Mouse (Mus musculus): ENCODE results near the gene Kcnk6.
A peak's percentile ranks its signal among the peaks of the same experiment; 100 is the strongest.

The Kcnk6 gene

DNA sequence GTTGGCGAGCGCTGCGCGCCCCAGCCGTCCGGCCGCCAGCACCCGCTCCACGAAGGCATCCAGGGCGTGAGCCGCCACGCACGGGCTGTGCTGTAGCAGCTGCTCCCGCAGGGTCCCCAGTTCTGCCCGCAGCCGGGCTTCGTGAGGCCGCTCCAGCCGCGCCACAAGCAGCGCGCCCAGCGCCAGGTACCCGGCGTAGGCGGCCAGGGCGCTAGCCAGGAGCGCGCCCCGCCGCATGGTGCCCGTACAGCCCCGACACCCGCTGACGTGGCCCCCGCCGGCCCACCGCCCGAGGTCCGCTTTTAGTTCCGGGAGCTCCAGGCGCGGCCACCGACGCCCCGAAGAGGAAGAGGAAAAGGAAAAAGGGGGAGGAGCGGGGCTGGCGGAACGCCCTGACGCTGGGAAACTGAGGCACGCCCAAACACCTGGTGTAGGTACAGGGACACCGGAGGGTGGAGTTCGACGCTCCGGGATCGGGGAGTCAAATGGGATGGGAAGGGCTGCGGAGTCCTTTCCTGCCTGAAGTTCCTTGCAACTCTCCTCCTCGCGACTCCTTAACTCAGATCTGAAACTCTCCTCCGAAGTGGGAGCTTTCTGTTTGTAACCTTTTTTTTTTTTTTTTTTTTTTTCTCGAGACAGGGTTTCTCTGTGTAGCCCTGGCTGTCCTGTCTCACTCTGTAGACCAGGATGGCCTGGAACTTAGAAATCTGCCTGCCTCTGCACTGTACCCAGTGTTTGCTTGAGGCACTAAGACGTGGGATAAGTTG lies at the start of gene Kcnk6:
Gene Kcnk6, minus strand, starts transcription at position 269 of the 767 bp plus-strand sequence.
- DNase-seq, result peak; percentile 35

DNA sequence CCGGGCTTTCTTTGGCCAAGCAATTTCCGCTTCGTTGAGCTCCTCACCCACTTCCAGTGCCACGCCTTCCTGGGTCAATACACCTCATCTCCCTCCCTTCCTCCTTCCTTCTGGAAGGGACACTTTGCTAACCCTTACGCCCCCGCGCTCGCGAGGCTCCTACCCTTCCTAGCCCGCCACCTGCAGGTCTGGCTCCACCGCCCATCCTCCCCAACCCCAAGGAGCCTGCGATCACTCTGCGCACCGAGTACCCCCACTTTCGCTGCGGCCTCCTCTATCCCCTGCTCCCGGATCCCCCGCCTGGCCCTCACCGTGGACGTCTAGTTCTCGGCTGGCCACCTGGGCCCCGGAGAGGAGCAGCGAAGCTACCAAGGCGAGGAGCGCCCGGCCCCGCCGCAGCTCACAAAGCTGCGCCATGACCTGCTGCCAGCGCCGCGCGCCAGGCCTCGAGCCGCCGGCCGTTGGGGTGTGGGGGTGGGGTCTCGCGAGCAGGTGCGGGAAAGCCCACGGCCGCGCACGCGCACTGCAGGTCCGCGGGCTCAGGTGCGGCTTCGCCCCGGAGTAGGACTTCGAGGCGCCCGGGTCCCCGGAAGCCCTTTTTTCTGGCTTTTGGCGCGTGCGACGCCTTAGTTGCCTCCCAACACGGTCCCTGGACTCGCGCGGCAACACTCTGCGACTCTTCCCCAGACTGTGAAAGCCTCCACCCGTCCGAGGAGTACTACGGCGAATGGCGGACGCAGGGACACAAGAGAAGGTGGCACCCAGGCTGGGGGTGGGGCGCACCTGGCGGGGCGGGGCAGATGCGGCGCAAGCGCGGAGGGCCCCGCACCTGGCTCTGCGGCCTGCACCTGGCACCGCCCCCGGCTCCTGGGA lies 49.1 kb upstream of the Kcnk6 start, which contains the start of gene Spint2:
Gene Spint2, minus strand, starts transcription at position 712 of the 873 bp plus-strand sequence.
- peak; percentile 58 for DNase-seq

DNA sequence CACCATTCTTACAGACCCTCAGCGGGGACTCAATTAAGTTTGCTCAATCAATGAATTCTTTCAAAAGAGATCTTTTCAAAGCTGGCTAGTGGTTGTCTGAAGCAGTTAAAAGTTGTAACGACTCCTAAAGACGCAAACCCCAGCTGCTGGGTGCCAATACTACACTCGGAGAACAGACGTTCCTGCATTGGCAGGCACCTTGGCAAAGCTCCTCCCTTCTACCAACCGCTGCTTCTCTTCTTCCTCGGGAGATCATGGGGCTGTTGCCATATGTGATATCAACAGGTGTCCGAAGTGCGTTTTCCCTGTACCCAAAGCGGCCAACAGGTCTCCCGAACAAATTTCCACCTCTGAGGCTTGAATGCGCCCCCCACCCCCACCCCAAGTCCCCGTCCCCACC lies 48.5 kb upstream of the Kcnk6 start:
- no peak for DNase-seq

DNA sequence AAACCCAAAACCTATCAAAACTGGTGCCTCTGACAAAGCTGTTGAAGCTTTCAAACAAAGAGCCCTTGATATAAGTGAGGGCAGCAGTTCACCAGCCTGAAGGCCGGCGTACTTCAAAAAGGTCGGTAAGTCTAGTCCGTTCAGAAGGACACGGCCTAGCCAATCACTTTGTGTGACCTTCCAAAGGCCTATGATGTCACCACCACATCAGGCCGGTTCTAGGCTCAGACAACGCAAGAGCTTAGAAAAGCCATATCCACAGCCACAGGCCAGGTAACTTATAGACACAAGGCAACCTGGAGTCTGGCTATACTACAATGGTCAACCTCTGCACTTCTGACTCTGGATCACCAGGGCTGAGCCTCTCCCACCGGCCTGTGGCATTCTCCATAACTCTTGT lies 47.6 kb upstream of the Kcnk6 start:
- no peak for DNase-seq

DNA sequence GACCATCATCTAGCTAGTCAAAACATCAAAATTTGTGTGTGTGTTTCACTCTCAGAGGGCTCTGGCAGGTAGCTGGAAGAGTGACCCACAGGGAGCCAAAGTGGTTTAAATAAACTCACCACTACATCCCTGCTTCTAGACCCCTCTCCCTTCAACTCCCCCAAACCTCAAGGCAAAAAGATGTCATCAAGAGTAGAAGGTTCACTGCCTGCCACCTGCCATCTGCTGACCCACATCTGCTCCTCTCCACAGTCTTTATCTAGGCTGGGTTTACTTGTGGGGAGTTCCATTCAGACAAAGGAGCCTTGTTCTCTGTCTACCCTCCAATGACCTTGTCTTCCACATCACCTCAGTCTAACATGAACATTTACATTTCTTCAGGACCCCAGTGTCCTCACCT lies 46.9 kb upstream of the Kcnk6 start:
- no peak for DNase-seq

DNA sequence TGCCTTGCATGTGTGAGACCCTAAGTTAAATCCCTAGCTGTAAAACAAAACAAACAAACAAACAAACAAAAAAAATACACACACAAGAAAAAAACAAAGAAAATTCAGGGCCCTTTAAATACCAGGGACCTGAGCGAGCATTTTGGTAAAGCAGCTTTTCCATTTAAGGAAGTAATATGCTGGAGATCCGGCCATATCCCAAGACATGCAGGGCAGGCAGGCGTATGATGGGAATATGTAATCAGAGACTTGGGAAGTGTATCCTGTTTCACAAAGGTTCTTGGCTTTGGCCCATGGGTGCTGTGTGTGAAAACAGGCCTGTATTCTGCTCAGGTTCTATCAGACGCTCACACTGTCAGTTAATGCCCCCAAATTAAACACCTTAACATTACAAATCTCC lies 45.2 kb upstream of the Kcnk6 start:
- DNase-seq, result no peak

DNA sequence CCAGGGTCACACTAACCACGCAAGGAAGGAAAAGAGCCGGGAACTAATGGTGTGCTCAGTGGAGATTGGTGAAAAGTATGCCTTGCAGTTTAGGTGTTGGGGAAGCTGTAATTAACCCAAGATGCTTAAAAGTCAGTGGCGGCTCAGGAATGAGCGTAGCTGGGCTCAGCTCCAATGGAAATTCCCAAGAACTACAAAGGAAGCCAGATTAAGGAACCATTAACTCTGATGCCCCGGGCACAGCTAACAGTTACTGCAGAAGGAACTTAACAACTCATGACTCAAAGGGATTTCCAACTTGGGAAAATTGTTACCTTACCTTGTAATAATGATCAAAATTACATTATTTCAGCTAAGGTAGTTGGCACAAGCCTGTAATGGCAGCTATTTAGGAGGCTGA lies 44.4 kb upstream of the Kcnk6 start:
- DNase-seq, result no peak

DNA sequence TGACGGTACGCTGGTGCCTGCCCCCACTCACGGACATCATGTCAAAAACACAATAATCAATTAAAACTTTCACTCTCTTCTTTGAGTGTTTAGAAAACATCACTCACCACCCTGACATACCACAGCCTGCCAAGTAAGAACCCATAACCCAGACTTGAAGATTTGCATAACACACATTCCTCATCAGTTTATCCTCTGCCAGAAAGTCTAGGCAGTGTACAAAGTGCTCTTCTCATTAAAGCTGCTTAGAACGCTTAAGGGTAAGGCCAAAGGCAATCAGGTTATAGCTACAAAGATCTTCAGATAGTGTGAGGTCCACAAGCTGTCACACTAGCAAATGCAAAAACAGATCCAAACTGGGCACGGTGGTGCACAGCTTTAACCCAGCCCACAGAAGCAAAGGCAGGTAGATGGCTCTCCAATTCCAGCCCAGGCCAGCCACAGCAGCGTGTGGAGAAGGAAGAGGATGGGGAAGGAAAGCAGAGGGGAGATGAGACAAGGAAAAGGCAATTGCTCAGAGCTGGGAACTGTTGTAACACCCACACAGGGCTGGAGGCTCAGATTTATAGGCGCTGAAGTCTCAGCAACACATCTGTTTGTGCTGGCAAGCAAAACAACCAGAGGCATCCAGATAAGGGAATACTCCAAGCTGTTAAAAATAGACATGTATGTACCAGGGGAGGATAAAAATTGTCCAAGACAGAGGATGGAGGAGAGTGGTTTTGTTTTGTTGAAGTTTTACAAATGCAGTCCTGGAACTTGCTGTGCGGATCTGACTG lies 39.6 kb upstream of the Kcnk6 start:
- peak; percentile 36 for DNase-seq

DNA sequence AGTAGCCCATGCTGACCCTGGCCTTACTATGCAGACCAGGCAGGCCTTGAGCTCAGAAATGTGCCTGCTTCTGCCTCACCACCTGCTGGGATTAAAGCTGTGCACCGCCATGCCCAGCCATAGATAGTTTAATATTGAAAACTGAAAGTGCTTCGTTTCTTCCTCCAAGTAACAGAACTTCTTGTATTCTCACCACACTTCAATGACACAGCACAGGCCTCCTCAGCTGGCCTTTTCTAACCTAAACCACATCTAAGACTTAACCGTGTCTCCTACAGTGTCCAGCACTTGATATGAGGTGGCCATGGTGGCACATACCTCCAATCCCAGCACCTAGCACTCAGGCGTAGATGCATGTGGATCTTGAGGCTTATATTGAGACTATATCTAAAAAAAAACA lies 38.1 kb upstream of the Kcnk6 start:
- no peak for DNase-seq

DNA sequence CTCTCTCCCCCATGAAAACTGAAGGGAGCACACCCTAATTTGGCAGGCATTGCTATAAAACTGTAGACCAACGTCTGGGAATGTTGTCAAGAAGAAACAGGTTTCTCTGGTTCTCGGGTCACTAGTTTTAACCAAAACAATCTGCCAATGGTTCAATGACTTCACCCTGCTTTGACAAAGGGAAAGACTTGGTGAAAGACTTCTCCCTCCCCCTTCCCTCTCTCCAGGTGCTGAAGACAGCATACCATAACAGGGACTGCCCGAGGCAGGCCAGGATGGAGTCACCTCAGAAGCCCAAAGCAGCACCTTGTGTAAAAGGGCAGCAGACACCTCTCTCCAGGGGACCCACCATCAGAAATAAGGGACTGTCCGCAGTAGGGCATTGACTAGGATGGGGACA lies 34.6 kb upstream of the Kcnk6 start:
- no peak for DNase-seq

DNA sequence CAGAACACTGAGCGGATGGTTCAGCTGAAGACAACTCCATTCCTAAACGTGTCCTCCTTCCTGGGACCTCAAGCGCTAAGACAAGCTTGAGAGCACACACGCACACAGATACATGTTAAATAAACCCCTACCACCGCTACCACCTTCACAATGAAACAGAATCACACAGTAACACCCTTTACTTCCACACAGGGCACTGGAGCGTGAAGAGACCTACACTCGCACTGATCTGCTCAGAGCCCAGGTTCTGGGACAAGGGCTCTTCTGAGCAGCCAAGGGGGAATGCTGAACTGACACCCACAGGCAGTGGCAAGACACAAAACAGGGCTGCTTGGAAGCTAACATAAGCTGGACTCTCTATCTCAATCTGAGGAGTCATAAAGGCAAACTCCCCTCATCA lies 33.3 kb upstream of the Kcnk6 start:
- no peak for DNase-seq

DNA sequence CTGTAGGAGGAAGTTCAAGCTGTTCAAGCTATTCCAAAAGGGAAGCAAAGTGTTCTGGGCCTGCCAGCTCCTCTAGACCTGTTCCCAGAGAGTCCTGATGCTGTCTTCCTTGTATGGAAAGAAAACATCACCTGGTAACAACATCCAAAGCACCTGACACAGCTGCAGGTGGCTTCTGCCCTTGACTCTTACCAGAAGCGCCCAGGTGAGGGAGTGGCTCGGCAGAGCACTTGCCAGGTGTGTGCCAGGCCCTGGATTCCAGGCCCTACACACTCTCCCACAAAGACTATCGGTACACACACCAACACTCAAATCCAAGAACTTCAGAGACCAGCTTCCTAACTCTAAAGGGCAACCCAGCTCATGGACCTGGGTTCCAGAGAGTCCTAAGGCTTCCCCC lies 31.5 kb upstream of the Kcnk6 start:
- no peak for DNase-seq

DNA sequence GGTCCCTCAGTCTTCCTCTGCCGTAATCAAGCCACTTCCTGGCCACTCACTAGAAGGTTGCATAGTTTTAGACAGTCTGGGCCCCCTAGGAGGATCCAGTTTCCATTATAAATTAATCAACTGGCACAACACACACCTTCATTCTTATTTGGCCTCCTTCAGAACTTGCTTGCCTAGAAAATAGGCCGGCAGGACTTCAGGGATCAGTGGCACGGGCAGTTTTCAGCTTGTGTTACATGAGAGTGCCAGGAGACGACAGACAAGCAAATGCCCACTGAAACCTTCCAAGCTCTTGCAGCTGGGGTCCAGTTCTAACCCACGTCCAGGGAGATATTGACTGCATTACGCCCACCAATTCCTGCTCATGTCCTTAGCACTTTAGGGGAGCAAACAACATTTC lies 29.8 kb upstream of the Kcnk6 start:
- no peak for DNase-seq

DNA sequence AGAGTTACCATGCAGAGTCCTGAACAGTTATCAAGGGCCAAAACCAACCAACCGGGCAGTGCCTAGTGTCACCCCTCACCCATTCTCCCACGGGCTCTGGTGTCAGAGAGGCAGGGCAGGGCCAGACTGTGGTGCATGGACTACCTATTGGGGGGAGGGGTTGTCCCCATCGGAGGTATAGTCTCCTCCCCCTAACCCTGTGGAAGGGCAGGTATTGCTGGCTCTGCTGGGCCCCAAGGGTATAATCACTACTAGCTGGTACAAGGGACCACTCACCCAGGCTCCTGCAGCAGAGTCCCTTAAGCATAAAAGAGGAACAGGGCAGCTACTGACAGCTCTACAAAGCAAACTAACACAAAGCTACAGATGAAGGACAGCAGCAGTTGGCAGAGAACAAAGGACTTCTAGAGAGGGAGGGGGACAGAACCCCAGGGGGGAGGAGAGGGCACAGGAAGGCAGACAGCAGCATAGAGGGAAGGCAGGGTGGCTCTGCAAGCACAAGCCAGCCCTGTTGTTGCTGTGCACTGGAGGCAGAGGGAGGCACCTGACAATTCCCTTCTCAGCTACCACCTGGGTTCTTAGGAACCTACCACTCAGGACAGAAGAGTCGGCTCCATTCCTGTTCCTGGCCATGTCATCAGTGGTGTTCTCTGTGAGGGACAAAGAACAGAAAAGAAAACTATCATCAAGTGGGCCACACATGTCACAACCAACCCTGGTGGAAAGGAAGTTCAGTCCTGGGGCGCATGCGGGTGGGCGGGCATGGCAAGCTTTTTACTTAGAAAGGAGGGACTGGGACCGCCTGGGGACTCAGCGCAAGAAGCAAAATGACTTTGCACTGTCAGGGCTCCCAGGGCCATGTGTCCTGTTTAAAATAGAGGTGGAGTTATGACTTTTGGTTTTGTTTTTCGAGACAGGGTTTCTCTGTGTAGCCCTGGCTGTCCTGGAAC lies 27.7 kb upstream of the Kcnk6 start:
- no peak for DNase-seq

DNA sequence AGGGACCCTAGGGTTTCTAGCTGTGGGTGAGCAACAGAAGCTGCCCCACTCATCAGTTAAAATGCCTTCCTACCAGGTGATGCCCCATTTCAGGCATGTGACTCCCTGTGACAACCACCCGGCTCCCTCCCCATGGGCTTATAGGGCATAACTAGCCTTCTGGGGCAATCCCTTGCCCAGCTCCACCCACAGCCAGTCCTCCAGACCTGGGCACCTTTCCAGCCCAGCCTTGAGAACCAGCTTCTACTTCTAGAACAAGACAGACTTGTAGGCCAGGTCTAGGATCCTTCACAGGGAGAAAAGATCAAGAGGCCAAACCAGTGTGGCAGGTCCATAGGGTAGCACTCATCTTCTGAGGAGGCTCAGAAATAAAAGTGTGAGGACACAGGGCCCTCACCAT lies 25.1 kb upstream of the Kcnk6 start:
- no peak for DNase-seq

DNA sequence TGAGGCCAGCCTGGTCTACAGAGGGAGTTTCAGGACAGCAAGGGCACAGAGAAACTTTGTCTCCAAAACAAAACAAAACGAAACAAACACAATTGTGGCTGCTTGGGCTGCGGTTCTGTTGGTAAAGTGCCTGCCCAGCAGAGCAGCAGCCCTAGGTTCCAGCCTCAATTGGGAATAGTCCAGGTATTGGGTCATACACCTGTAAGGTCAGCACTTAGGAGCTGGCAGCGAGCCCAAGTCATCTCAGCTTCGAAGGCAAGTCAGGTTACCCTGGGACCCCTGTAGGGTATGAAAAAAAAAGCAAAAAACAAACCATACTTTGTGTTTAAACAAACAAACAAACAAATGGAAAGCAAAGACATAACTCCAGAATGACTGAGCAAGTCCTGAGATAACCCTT lies 23.6 kb upstream of the Kcnk6 start:
- no peak for DNase-seq

DNA sequence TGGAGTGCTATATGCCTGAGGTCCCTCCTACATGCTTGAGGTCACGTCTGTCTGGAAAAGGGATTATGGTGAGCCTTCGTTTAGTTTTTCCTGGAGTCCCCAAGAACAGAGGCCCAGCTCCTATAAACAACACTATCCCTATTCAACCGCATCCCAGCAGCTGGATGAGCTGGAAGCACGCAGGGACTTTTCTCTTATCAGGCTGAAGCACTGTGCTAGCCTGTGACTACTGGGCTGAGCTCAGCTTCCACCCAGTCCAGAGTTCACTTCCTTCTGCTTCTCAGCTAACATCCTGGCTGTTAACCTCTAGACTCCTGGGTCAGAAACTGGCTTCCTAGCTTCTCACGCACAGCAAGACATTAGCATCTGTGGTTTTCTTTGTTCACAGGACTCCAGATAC lies 21.5 kb upstream of the Kcnk6 start:
- DNase-seq, result no peak

DNA sequence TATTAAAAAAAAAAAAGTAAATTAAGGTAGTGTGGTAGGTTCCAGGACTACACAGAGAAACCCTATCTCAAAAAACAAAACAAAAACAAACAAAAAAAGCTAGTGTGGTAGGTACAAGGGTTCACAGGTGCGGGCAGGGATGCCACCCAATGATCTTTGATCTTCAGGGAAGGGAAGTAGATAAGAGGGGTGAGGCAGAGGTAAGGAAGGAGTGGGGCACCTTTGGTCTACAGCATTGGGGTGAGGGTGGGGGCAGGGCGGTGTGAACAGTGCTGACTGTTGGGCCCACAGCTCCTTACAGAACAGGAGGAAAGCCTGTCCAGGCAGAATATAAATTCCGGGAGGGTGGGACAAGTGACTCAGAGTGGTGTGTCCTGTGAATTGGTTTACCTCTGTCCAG lies 18.9 kb upstream of the Kcnk6 start:
- DNase-seq, result no peak

DNA sequence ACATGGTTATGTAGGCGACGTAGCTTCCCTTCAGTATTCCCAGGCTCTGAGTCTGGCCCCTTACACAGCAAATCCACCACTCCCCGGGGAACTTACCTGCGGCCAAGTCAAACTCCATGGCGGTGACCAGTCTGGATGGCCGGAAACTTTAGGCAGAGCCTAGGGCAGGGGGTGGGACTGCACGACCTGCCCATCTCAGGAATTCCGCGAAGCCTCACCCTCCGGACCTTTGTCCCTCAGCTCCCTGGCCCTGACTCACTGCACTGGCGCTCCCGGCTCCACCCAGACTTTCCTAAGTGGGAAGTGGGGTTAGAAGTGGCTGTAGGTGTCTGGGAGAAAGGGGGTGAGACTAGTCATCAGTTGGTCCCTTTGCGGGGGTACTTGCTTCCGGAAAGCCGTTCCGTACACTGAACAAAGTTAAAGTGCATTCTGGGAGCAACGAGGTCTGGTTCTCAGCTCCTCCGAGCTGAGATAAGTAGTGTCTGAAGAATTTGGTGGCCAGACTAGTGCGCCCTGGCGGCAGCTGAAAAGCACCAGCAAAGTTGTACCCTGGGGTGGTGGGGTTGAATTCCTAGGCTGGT lies 16.0 kb upstream of the Kcnk6 start, which contains the start of gene 2200002D01Rik:
Gene 2200002D01Rik, minus strand, starts transcription at position 206 of the 581 bp plus-strand sequence.
- no peak for DNase-seq

DNA sequence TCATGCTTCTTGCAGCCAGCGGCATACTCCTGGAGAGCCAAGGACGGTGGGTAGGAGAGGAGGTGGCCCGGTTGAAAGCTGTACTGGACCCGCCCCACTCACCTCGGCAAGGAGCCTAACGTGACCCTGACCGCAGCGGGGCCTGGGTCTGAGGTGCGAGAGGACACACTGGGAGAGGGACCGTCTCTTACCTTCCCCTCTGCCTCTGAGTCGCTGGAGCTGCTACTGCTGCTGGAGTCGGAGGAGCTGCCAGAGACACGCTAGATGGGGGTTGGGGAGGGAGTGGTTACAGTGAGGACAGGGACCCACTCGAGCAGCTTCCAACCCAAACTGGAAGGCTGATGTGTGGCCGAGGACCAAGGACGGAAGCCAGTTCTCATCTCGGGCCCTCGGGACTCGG lies 15.4 kb upstream of the Kcnk6 start:
- DNase-seq, result no peak

DNA sequence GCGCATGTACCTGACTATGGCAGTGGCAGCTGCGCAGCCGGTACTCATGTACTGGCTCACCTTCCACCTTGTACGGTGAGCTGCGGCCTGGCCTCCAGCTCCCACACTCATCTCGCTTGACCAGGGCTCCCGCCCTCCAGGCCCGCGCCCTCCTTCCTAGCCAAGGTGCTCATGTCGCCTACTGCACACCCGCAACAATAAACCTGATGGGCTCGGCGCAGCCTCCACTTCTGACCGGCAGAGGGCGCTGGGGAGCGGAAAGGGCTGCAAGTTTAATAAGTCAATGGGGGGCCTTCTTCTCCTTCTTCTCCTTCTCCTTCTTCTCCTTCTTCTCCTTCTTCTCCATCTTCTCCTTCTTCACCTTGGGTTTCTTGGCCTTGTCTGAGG lies 15.0 kb upstream of the Kcnk6 start:
- peak; percentile 64 for DNase-seq
